Mouse (Mus musculus): ENCODE measurements around the gene Mbd3. TPM values are rescaled to one million over a fixed set of nuclear protein-coding genes. Genes with fewer than 3 reads are reported as not detected.
A peak's percentile ranks its signal among the peaks of the same experiment; 100 is the strongest.
"Not testable (repeated sequence)": the region's sequence is repeated elsewhere in the genome, so short reads cannot be mapped to it uniquely, and the experiment has no call there.

Mbd3 gene
- polyA plus RNA-seq, 1 experiment from 2014 or later: 365 TPM

GRCm38 (mm10) chr10:80350292-80350691 is 49.1 kb downstream of the Mbd3 start:
- WGBS: 3% methylated on average over 7 of the region's 7 CpGs
- Histone ChIP-seq H3K4me3 (peak overlapping the region; percentile 11; the same call in 1 of the 2 replicates), H3K36me3 (no peaks in the 10 kb centered on the region), H3K27me3 (ENCODE audit: insufficient read depth, poor library complexity, severe bottlenecking) (peaks cover 100% of the 10 kb centered on the region), H3K9me3 (no peaks in the 10 kb centered on the region), H3K27ac (no peak overlapping the region), H3K4me1 (replicated peaks) (peaks cover 31% of the 10 kb centered on the region)
- DNase-seq (ENCODE audit: low spot score): peak; percentile 89

DNA sequence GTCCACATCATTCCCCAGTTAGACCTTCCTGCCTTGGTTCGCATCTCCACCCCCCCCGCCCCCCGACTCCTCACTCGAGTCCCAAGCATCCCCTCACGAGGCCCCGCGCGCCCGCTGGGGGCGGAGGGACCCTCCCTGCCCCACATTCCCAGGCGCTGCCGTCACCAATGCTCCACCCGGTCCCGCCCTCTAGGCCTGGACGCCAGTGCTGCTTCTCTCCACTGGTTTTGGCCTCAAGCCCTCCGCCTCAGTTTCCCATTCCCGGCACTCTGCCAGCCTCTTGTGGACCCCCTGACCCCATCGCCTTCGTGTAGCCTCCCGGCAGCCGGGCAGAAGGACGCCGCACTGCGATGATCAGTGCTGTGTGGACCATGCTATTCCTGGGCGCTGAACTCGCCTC is 50.4 kb downstream of the Mbd3 start:
- Histone ChIP-seq H3K4me1 (replicated peaks) (peaks cover 42% of the 10 kb centered on the region), H3K9me3 (no peaks in the 10 kb centered on the region), H3K4me3 (peak overlapping the region; percentile 45), H3K27me3 (ENCODE audit: insufficient read depth, poor library complexity, severe bottlenecking) (peaks cover 100% of the 10 kb centered on the region), H3K36me3 (no peaks in the 10 kb centered on the region), H3K27ac (no peak overlapping the region)
- WGBS: 16% methylated on average over 26 of the region's 26 CpGs
- DNase-seq (ENCODE audit: low spot score): no peak

DNA sequence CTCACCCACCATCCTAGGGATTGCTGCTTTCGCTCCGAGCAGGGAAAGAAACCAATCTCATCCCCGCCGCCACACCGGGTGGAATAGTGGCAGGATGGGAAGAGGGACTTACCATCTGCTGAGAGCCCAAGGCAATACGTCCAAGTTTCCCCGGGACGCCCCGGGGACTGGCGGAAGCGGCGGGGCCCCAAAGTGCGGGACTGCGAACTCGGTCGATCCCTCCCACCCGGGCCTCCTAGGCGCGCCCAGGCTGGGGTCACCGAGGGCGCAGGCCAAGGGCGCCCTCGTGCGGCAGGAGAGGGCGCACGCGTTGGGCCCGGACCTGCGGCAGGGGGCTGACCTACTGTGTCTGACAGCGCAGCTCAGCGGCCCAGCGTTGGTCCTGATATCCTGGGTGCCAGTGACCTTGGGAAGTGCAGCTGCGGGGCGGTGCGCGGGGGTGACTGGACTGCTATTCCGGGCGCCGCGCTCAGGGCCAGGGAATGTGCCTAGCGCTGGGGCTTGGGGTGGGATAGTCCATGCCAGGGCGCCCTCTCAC is 51.0 kb downstream of the Mbd3 start, which contains the start of gene Adamtsl5:
TSS of gene Adamtsl5 (minus strand) at position 169 of the 538 bp plus-strand sequence.
- H3K27me3 ChIP-seq (ENCODE audit: insufficient read depth, poor library complexity, severe bottlenecking): peaks cover 100% of the 10 kb centered on the region
- H3K36me3 ChIP-seq: no peaks in the 10 kb centered on the region
- no peaks in the 10 kb centered on the region for H3K9me3 ChIP-seq
- peak; percentile 68 for DNase-seq (ENCODE audit: low spot score)
- H3K4me1 ChIP-seq (replicated peaks): peaks cover 49% of the 10 kb centered on the region
- peak within 1 kb of the TSS; percentile 45 for H3K4me3 ChIP-seq
- 0 out of 2 replicates have a peak within 1 kb of the TSS, but pooled peaks have one; percentile 35 for H3K27ac ChIP-seq
- WGBS: under 1% methylated on average over 42 of the region's 42 CpGs

DNA sequence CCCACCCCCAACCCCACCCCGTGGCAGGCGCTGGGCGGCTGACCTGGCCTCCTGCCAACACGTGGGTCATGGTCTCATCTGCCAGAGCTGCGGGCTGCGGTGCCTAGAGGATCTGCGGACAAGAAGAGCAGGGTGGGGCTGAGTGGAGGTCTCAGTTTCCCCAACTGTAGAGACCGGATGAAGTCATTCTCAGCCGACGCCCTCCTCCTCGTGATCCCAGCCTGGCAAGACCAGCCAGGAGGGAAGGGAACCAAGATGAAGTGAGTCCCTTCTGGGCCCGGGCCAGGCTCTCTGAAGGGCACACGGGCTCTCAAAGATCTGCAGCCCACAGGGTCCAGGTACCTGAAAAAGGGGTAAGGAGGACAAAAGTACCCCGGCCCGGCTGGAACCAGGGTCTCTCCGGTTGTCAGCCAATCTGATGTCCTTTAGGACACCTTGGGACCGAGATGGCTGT is 51.8 kb downstream of the Mbd3 start:
- H3K9me3 ChIP-seq: no peaks in the 10 kb centered on the region
- peak overlapping the region; percentile 45 for H3K4me3 ChIP-seq
- no peak overlapping the region for H3K27ac ChIP-seq
- DNase-seq (ENCODE audit: low spot score): no peak
- 22% methylated on average over 17 of the region's 17 CpGs for WGBS
- peaks cover 57% of the 10 kb centered on the region for H3K4me1 ChIP-seq (replicated peaks)
- H3K27me3 ChIP-seq (ENCODE audit: insufficient read depth, poor library complexity, severe bottlenecking): peaks cover 100% of the 10 kb centered on the region
- no peaks in the 10 kb centered on the region for H3K36me3 ChIP-seq

DNA sequence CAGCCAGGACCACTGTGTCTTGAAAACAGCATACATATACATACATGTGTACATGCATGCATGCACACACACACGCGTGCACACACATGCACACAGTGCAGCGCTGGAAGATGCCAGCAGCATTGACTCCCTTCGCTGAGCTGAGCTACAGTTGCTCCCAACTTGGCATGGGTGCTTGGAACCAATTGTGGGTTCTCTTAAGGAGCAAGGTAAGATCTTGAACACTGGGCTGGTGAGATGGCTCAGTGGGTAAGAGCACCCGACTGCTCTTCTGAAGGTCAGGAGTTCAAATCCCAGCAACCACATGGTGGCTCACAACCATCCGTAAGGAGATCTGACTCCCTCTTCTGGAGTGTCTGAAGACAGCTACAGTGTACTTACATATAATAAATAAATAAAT is 53.4 kb downstream of the Mbd3 start:
- not testable (repeated sequence) for DNase-seq (ENCODE audit: low spot score); H3K9me3 ChIP-seq; H3K27ac ChIP-seq; H3K36me3 ChIP-seq; H3K4me3 ChIP-seq
- 74% methylated on average over 6 of the region's 6 CpGs for WGBS
- H3K27me3 ChIP-seq (ENCODE audit: insufficient read depth, poor library complexity, severe bottlenecking): peaks cover 100% of the 10 kb centered on the region
- H3K4me1 ChIP-seq (replicated peaks): peaks cover 73% of the 10 kb centered on the region

DNA sequence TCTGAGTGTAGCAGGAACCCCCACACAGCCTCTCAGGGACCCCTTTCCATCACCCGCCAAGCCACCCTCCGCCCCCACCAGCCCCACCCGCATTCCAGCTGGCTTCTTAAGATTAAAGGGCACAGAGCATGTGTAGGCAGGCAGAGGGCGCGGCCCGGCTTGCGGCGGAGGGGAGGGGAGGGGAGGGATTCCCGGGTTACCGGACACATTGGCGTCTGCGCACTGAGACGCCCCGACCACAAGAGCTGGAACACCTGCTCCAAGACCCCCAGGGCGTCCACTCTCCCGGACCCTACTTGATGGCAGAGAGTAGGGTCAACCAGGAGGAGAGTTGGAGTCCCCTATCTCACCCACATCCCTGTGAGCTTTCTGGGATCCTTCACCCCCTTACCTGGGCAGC is 54.2 kb downstream of the Mbd3 start:
- WGBS: 1% methylated on average over 15 of the region's 16 CpGs
- Histone ChIP-seq H3K4me1 (replicated peaks) (peaks cover 75% of the 10 kb centered on the region), H3K27me3 (ENCODE audit: insufficient read depth, poor library complexity, severe bottlenecking) (peaks cover 100% of the 10 kb centered on the region), H3K4me3 (peak overlapping the region; percentile 32), H3K9me3 (no peaks in the 10 kb centered on the region), H3K36me3 (no peaks in the 10 kb centered on the region), H3K27ac (0 out of 2 replicates have a peak overlapping the region, but pooled peaks have one; percentile 23)
- no peak for DNase-seq (ENCODE audit: low spot score)

- 40% methylated on average over 9 of the region's 9 CpGs for WGBS
Observed at GRCm38 (mm10) chr10:80344131-80344661, 55.2 kb downstream of the Mbd3 start.

DNA sequence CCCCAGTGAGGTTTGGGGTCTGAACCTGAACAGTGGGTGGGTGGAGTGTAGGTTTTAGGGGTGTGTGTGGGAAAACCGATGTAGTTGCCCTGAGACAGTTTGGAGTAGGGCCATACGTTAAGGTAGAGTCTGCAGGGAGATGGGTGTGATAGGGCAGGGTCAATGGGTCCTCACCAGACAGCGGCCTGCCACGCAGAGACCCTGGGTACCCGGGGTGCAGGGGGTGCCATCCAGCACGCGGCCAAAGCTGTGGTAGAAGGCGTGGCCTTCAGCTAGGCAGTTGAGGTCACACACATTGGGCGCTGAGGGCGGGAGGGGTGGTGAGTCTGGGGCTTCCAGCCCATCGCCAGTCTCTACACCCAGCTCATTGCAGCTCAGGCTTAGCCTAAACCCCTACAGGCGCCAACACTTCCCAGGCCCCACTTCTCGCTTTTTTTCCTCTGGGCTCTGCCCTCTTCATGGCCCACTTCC is 55.9 kb downstream of the Mbd3 start:
- Histone ChIP-seq H3K27ac (no peak overlapping the region), H3K9me3 (no peaks in the 10 kb centered on the region), H3K36me3 (no peaks in the 10 kb centered on the region), H3K4me1 (replicated peaks) (peaks cover 69% of the 10 kb centered on the region), H3K27me3 (ENCODE audit: insufficient read depth, poor library complexity, severe bottlenecking) (peaks cover 93% of the 10 kb centered on the region), H3K4me3 (peak overlapping the region; percentile 48)
- WGBS: 29% methylated on average over 13 of the region's 13 CpGs
- DNase-seq (ENCODE audit: low spot score): no peak

More at GRCm38 (mm10) chr10:80344131-80344661, 55.2 kb downstream of the Mbd3 start:
- H3K4me3 ChIP-seq: peak overlapping the region; percentile 32; the same call in 1 of the 2 replicates
- peaks cover 99% of the 10 kb centered on the region for H3K27me3 ChIP-seq (ENCODE audit: insufficient read depth, poor library complexity, severe bottlenecking)
- no peak for DNase-seq (ENCODE audit: low spot score)
- H3K27ac ChIP-seq: no peak overlapping the region
- no peaks in the 10 kb centered on the region for H3K36me3 ChIP-seq
- H3K9me3 ChIP-seq: no peaks in the 10 kb centered on the region
- H3K4me1 ChIP-seq (replicated peaks): peaks cover 76% of the 10 kb centered on the region

DNA sequence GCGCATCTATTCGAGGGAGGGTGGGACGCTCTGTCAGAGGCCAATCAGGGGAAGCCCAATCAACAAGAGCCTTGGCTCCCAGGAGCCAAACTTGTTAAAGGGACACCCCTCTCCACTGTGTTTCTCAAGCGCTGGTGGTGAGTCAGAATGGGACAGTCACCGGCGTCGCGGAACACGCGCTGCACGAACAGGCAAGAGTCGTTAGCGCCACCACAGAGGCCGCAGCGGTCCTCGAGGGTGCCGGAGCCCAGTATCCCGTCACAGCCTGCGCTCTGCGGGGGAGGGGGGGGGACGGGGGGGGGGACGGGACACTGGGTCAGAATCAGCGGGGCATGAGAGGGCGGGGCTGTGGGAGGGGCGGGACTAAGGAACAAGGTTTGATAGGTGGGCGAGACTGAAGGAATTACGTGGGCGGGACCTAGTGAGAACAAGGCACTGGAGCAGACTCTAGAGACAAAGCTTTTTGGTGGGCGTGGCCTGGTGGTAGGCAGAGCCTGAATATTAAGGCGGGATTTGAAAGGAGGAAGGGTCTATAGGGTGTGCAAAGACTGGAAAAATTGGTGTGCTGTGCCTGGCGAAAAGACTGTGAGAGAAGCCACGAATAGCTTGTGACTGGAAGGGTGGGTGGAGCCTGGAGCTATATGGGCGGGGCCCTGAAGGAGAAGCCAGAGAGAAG is 56.5 kb downstream of the Mbd3 start:
- Histone ChIP-seq H3K9me3 (no peaks in the 10 kb centered on the region), H3K27ac (no peak overlapping the region; the same call in 1 of the 2 replicates), H3K4me3 (peak overlapping the region; percentile 48), H3K4me1 (replicated peaks) (peaks cover 63% of the 10 kb centered on the region), H3K36me3 (no peaks in the 10 kb centered on the region), H3K27me3 (ENCODE audit: insufficient read depth, poor library complexity, severe bottlenecking) (peaks cover 93% of the 10 kb centered on the region)
- DNase-seq (ENCODE audit: low spot score): peak; percentile 79
- 1% methylated on average over 32 of the region's 33 CpGs for WGBS

Other genes starting within 250 kb of the Mbd3 start
- 95.3 and 153 TPM in 2 replicates for gene Cirbp, start 233.6 kb downstream of the Mbd3 start, polyA plus RNA-seq (2016; fragmentation: Nextera tagmentation; extraction: Ambion mirVana)
- gene 1600002K03Rik, start 226.6 kb downstream of the Mbd3 start, polyA plus RNA-seq (2016; fragmentation: Nextera tagmentation; extraction: Ambion mirVana): 12.9 and 14.4 TPM in 2 replicates
- gene Efna2, start 220.1 kb downstream of the Mbd3 start, polyA plus RNA-seq (2016; fragmentation: Nextera tagmentation; extraction: Ambion mirVana): 41.3 and 43.7 TPM in 2 replicates
- gene Mum1, start 173.1 kb downstream of the Mbd3 start, polyA plus RNA-seq (2016; fragmentation: Nextera tagmentation; extraction: Ambion mirVana): 63.6 and 102 TPM in 2 replicates
- gene Ndufs7, start 150.4 kb downstream of the Mbd3 start, polyA plus RNA-seq (2016; fragmentation: Nextera tagmentation; extraction: Ambion mirVana): 303 and 313 TPM in 2 replicates
- 38.3 and 45.1 TPM in 2 replicates for gene Gamt, start 138.5 kb downstream of the Mbd3 start, polyA plus RNA-seq (2016; fragmentation: Nextera tagmentation; extraction: Ambion mirVana)
- gene Dazap1, start 138.1 kb downstream of the Mbd3 start, polyA plus RNA-seq (2016; fragmentation: Nextera tagmentation; extraction: Ambion mirVana): 51.0 and 51.2 TPM in 2 replicates
- 971 and 1,039 TPM in 2 replicates for gene Rps15, start 107.1 kb downstream of the Mbd3 start, polyA plus RNA-seq (2016; fragmentation: Nextera tagmentation; extraction: Ambion mirVana)
- 30.4 and 86.1 TPM in 2 replicates for gene Apc2, start 103.6 kb downstream of the Mbd3 start, polyA plus RNA-seq (2016; fragmentation: Nextera tagmentation; extraction: Ambion mirVana)
- 55.6 and 60.9 TPM in 2 replicates for gene 2310011J03Rik, start 79.0 kb downstream of the Mbd3 start, polyA plus RNA-seq (2016; fragmentation: Nextera tagmentation; extraction: Ambion mirVana)
- gene Pcsk4, start 70.1 kb downstream of the Mbd3 start, polyA plus RNA-seq (2016; fragmentation: Nextera tagmentation; extraction: Ambion mirVana): 3.3 and 3.9 TPM in 2 replicates
- gene Reep6, start 69.6 kb downstream of the Mbd3 start, polyA plus RNA-seq (2016; fragmentation: Nextera tagmentation; extraction: Ambion mirVana): 7.2 and 11.2 TPM in 2 replicates
- 0.45 and 1.3 TPM in 2 replicates for gene Adamtsl5, start 51.1 kb downstream of the Mbd3 start, polyA plus RNA-seq (2016; fragmentation: Nextera tagmentation; extraction: Ambion mirVana)
- gene Plk5, start 43.1 kb downstream of the Mbd3 start, polyA plus RNA-seq (2016; fragmentation: Nextera tagmentation; extraction: Ambion mirVana): 0.22 and 0.44 TPM in 2 replicates
- gene Mex3d, start 11.9 kb downstream of the Mbd3 start, polyA plus RNA-seq (2016; fragmentation: Nextera tagmentation; extraction: Ambion mirVana): 7.2 and 8.8 TPM in 2 replicates
- 648 and 654 TPM in 2 replicates for gene Uqcr11, start 7.3 kb upstream of the Mbd3 start, polyA plus RNA-seq (2016; fragmentation: Nextera tagmentation; extraction: Ambion mirVana)
- gene Tcf3, start 34.1 kb upstream of the Mbd3 start, polyA plus RNA-seq (2016; fragmentation: Nextera tagmentation; extraction: Ambion mirVana): 191 and 198 TPM in 2 replicates
- 1.1 and 2.0 TPM in 2 replicates for gene Onecut3, start 95.3 kb upstream of the Mbd3 start, polyA plus RNA-seq (2016; fragmentation: Nextera tagmentation; extraction: Ambion mirVana)
- 0.56 and 0.90 TPM in 2 replicates for gene Atp8b3, start 139.6 kb upstream of the Mbd3 start, polyA plus RNA-seq (2016; fragmentation: Nextera tagmentation; extraction: Ambion mirVana)
- gene Rexo1, start 162.0 kb upstream of the Mbd3 start, polyA plus RNA-seq (2016; fragmentation: Nextera tagmentation; extraction: Ambion mirVana): 33.3 and 38.5 TPM in 2 replicates
- gene Klf16, start 177.8 kb upstream of the Mbd3 start, polyA plus RNA-seq (2016; fragmentation: Nextera tagmentation; extraction: Ambion mirVana): 6.9 and 7.3 TPM in 2 replicates
- 89.1 and 109 TPM in 2 replicates for gene Abhd17a, start 190.8 kb upstream of the Mbd3 start, polyA plus RNA-seq (2016; fragmentation: Nextera tagmentation; extraction: Ambion mirVana)
- gene Scamp4, start 203.3 kb upstream of the Mbd3 start, polyA plus RNA-seq (2016; fragmentation: Nextera tagmentation; extraction: Ambion mirVana): 89.9 and 92.0 TPM in 2 replicates
- 11.0 and 11.3 TPM in 2 replicates for gene Adat3, start 203.3 kb upstream of the Mbd3 start, polyA plus RNA-seq (2016; fragmentation: Nextera tagmentation; extraction: Ambion mirVana)
- gene Gm49322, start 206.5 kb upstream of the Mbd3 start, polyA plus RNA-seq (2016; fragmentation: Nextera tagmentation; extraction: Ambion mirVana): 4.6 and 5.5 TPM in 2 replicates
- 169 and 180 TPM in 2 replicates for gene Csnk1g2, start 223.3 kb upstream of the Mbd3 start, polyA plus RNA-seq (2016; fragmentation: Nextera tagmentation; extraction: Ambion mirVana)